Mouse (Mus musculus) limb, embryonic 10.5 days (tissue): ENCODE results near the gene Vmn2r66. TPM values are rescaled to one million over a fixed set of nuclear protein-coding genes. Genes with fewer than 3 reads are reported as not detected.

Experiments
- DNase-seq: peaks from one replicate; pipeline ENCODE4 v3.0.0-alpha.2; 2017; ENCODE audit warnings: low spot score
- H3K27ac ChIP-seq: fragments of 300-500 bp; sonication (generic); 2 replicates; pipeline ENCODE4 v1.5.1; 2016; ENCODE audit warnings: mild to moderate bottlenecking
- H3K27me3 ChIP-seq: fragments of 300-500 bp; sonication (generic); 2 replicates; pipeline ENCODE4 v1.6.1; 2016; ENCODE audit warnings: low read depth, mild to moderate bottlenecking; ENCODE audit not compliant: poor library complexity, severe bottlenecking
- H3K36me3 ChIP-seq: fragments of 300-500 bp; sonication (generic); 2 replicates; pipeline ENCODE4 v1.6.1; 2016; ENCODE audit warnings: mild to moderate bottlenecking, moderate library complexity
- H3K4me1 ChIP-seq: fragments of 300-500 bp; sonication (generic); 2 replicates; pipeline ENCODE4 v1.6.1; 2016
- H3K4me3 ChIP-seq: fragments of 300-500 bp; sonication (generic); 2 replicates; pipeline ENCODE4 v1.5.1; 2016; ENCODE audit warnings: mild to moderate bottlenecking, moderate library complexity
- H3K9me3 ChIP-seq: fragments of 300-500 bp; sonication (generic); replicated peaks from 2 replicates; pipeline ENCODE4 v1.6.1; 2016; ENCODE audit warnings: mild to moderate bottlenecking
- WGBS: fragments of 180-500 bp; shearing (Covaris S2); methylation state at CpG from one replicate; pipeline ENCODE4 v1.1.7; 2016; 5-methylcytosine and 5-hydroxymethylcytosine counted together
- polyA plus RNA-seq: library from polyadenylated mRNA; unstranded; fragments of >200 nt; fragmentation: Nextera tagmentation; extraction: Ambion mirVana; gene quantifications from 2 replicates; pipeline ENCODE4 v1.2.1, GENCODE M21; 2016

The Vmn2r66 gene
- polyA plus RNA-seq = not detected in 2 replicates

- Histone ChIP-seq H3K4me3 (no peak within 1 kb of the TSS), H3K9me3 (no peaks in the 10 kb centered on the region), H3K27me3 (no peaks in the 10 kb centered on the region), H3K36me3 (no peaks in the 10 kb centered on the region), H3K4me1 (no peaks in the 10 kb centered on the region), H3K27ac (no peak within 1 kb of the TSS)
- 95% methylated on average over 1 of the region's 1 CpGs for WGBS
- DNase-seq = no peak
Observed at GRCm38 (mm10) chr7:85012168-85012567, at the start of gene Vmn2r66. Gene Vmn2r66, minus strand, starts transcription at chr7:85012268.

GRCm38 (mm10) chr7:84996694-84997093 is 15.4 kb downstream of the Vmn2r66 start:
- 76% methylated on average over 2 of the region's 2 CpGs for WGBS
- Histone ChIP-seq H3K4me3 (no peak overlapping the region), H3K9me3 (no peaks in the 10 kb centered on the region), H3K27me3 (no peaks in the 10 kb centered on the region), H3K36me3 (no peaks in the 10 kb centered on the region), H3K4me1 (no peaks in the 10 kb centered on the region), H3K27ac (no peak overlapping the region)
- DNase-seq = no peak

- Histone ChIP-seq H3K27me3 (no peaks in the 10 kb centered on the region), H3K4me1 (no peaks in the 10 kb centered on the region), H3K9me3 (no peaks in the 10 kb centered on the region), H3K4me3 (no peak within 1 kb of the TSS), H3K36me3 (no peaks in the 10 kb centered on the region), H3K27ac (no peak within 1 kb of the TSS)
- no peak for DNase-seq
- WGBS = 74% methylated on average over 1 of the region's 1 CpGs
Observed at GRCm38 (mm10) chr7:84964015-84964414, 48.1 kb downstream of the Vmn2r66 start, which contains the start of gene Vmn2r65. Gene Vmn2r65, minus strand, starts transcription at chr7:84964115.

Other genes with a start within 250 kb of the Vmn2r66 start
- gene Olfr291, start 158.7 kb downstream of the Vmn2r66 start, polyA plus RNA-seq = not detected in 2 replicates
- not detected in 2 replicates for gene Vmn2r65, start 48.2 kb downstream of the Vmn2r66 start, polyA plus RNA-seq
- gene Vmn2r67, start 143.7 kb upstream of the Vmn2r66 start, polyA plus RNA-seq = not detected in 2 replicates
- not detected in 2 replicates for gene Vmn2r68, start 225.5 kb upstream of the Vmn2r66 start, polyA plus RNA-seq